Mouse (Mus musculus): Measurements from ENCODE around the gene Sppl2b. TPM values are rescaled to one million over a fixed set of nuclear protein-coding genes. Genes with fewer than 3 reads are reported as not detected.

Sppl2b gene
- polyA plus RNA-seq (2015; fragmentation: Nextera tagmentation; extraction: Ambion mirVana): 63.9 and 69.6 TPM in 2 replicates

GRCm38 (mm10) chr10:80854913-80855748, at the start of gene Sppl2b, which contains the start of gene Lsm7:
Gene Sppl2b, plus strand, starts transcription at chr10:80855275.
Gene Lsm7, minus strand, starts transcription at chr10:80855209.
- peaks cover 29% of the 10 kb centered on the region for H3K36me3 ChIP-seq (replicated peaks)
- H3K9ac ChIP-seq: peak within 1 kb of the TSS; percentile 95
- peak within 1 kb of the TSS; percentile 93 for H3K4me2 ChIP-seq
- no peaks in the 10 kb centered on the region for H3K9me3 ChIP-seq (replicated peaks)
- H3K27ac ChIP-seq (replicated peaks): peak within 1 kb of the TSS; percentile 99
- ATAC-seq (ENCODE audit: insufficient read depth): peak; percentile 11
- peaks cover 80% of the 10 kb centered on the region for H3K4me1 ChIP-seq (replicated peaks)
- peak within 1 kb of the TSS; percentile 96 for H3K4me3 ChIP-seq (replicated peaks)
- WGBS (ENCODE audit: insufficient replicate concordance): under 1% methylated on average over 81 of the region's 81 CpGs
- no peaks in the 10 kb centered on the region for H3K27me3 ChIP-seq

DNA sequence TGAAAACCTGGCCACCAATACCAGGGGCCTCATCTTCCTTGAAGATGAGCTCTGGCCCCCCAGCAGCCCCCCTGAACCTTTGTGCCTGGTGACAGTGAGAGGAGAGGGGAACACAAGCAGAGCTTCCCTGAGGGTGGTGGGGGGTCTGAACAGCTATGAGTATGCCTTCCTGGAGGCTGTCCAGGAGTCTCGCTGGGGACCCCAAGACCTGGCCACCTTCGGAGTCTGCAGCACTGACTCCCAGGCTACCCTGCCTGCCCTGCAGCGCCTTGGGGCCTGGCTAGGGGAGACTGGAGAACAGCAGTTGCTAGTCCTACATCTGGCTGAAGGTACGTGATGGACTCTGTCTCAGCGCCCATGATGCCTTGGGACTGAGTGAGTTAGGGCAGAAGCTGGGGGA, 49.8 kb upstream of the Sppl2b start:
- Histone ChIP-seq H3K9ac (no peak overlapping the region), H3K27me3 (peaks cover 44% of the 10 kb centered on the region), H3K36me3 (replicated peaks) (peaks cover 48% of the 10 kb centered on the region), H3K9me3 (replicated peaks) (no peaks in the 10 kb centered on the region), H3K4me2 (no peak overlapping the region), H3K27ac (replicated peaks) (no peak overlapping the region; the same call in 1 of the 2 replicates), H3K4me3 (replicated peaks) (no peak overlapping the region), H3K4me1 (replicated peaks) (peaks cover 54% of the 10 kb centered on the region)
- 77% methylated on average over 5 of the region's 5 CpGs for WGBS (ENCODE audit: insufficient replicate concordance)
- ATAC-seq (ENCODE audit: insufficient read depth): no peak

DNA sequence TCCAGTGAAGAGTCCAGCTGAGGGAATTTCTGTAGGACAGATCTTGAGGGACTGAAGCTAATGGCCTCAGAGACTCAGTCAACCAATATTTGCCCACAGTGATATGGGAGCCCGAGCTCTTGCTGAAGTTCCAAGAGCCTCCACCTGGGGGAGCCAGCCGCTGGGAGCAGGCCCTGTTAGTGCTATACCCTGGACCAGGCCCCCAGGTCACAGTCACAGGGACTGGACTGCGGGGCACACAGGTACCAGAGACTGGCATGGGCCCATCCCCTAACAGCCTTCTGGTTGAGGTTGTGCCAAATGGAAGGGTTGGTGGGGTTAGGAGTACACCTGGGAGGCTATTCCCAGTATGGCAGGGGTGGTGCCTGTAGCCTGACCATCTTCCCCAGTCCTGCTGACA, 49.1 kb upstream of the Sppl2b start:
- Histone ChIP-seq H3K9me3 (replicated peaks) (no peaks in the 10 kb centered on the region), H3K4me3 (replicated peaks) (no peak overlapping the region), H3K36me3 (replicated peaks) (peaks cover 45% of the 10 kb centered on the region), H3K9ac (no peak overlapping the region), H3K27ac (replicated peaks) (no peak overlapping the region), H3K27me3 (peaks cover 50% of the 10 kb centered on the region), H3K4me1 (replicated peaks) (peaks cover 51% of the 10 kb centered on the region), H3K4me2 (0 out of 2 replicates have a peak overlapping the region, but pooled peaks have one; percentile 82)
- ATAC-seq (ENCODE audit: insufficient read depth): peak; percentile 59
- 12% methylated on average over 3 of the region's 3 CpGs for WGBS (ENCODE audit: insufficient replicate concordance)

DNA sequence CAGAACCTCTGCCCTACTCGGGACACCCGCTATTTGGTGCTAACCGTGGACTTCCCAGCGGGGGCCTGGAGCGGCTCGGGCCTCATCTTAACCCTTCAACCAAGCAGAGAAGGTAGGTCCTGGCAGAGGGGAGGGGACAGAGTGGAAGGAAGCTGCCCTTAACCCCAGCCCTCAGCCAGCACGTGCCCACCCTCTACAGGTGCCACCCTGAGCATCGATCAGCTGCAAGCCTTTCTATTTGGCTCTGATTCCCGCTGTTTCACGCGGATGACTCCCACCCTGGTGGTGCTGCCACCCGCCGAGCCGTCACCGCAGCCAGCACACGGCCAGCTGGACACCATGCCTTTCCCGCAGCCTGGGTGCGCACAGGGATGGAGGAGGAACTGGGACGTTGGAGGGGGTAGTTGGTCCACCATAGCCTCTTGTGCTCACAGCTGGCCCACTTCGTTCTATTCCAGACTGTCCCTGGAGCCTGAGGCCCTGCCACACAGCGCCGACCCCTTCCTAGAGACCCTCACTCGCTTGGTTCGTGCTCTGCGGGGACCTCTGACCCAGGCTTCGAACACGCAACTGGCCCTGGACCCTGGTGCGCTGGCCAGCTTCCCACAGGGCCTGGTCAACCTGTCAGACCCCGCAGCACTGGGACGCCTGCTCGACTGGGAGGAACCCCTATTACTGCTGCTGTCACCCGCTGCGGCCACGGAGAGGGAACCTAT, 48.6 kb upstream of the Sppl2b start:
- peaks cover 56% of the 10 kb centered on the region for H3K27me3 ChIP-seq
- H3K9ac ChIP-seq: peak overlapping the region; percentile 47; the same call in 1 of the 2 replicates
- WGBS (ENCODE audit: insufficient replicate concordance): 51% methylated on average over 34 of the region's 34 CpGs
- H3K4me1 ChIP-seq (replicated peaks): peaks cover 51% of the 10 kb centered on the region
- peaks cover 39% of the 10 kb centered on the region for H3K36me3 ChIP-seq (replicated peaks)
- H3K4me3 ChIP-seq (replicated peaks): peak overlapping the region; percentile 53
- peak; percentile 3; the same call in 1 of the 2 replicates for ATAC-seq (ENCODE audit: insufficient read depth)
- H3K9me3 ChIP-seq (replicated peaks): no peaks in the 10 kb centered on the region
- H3K4me2 ChIP-seq: peak overlapping the region; percentile 82
- H3K27ac ChIP-seq (replicated peaks): peak overlapping the region; percentile 29; the same call in 1 of the 2 replicates

DNA sequence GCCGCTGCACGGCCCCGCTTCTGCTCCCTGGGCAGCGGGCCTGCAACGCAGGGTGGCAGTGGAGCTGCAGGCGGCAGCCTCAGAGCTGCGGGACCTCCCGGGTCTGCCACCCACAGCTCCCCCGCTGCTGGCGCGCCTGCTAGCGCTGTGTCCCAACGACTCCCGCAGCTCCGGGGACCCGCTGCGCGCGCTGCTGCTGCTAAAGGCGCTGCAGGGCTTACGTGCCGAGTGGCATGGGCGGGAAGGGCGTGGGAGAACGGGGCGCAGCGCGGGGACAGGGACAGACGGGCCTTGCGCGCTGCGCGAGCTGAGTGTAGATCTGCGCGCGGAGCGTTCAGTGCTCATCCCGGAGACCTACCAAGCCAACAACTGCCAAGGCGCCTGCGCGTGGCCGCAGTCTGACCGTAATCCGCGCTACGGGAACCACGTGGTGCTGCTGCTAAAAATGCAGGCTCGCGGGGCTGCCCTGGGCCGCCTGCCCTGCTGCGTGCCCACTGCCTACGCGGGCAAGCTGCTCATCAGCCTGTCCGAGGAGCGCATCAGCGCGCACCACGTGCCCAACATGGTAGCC, 47.9 kb upstream of the Sppl2b start:
- peak; percentile 40 for ATAC-seq (ENCODE audit: insufficient read depth)
- Histone ChIP-seq H3K4me1 (replicated peaks) (peaks cover 51% of the 10 kb centered on the region), H3K36me3 (replicated peaks) (peaks cover 33% of the 10 kb centered on the region), H3K4me3 (replicated peaks) (peak overlapping the region; percentile 53), H3K27me3 (peaks cover 62% of the 10 kb centered on the region), H3K9me3 (replicated peaks) (no peaks in the 10 kb centered on the region), H3K4me2 (peak overlapping the region; percentile 82), H3K27ac (replicated peaks) (peak overlapping the region; percentile 29), H3K9ac (peak overlapping the region; percentile 47)
- under 1% methylated on average over 58 of the region's 58 CpGs for WGBS (ENCODE audit: insufficient replicate concordance)

GRCm38 (mm10) chr10:80808099-80808984, 46.7 kb upstream of the Sppl2b start:
- Histone ChIP-seq H3K9me3 (replicated peaks) (no peaks in the 10 kb centered on the region), H3K4me3 (replicated peaks) (0 out of 2 replicates have a peak overlapping the region, but pooled peaks have one; percentile 1), H3K4me1 (replicated peaks) (peaks cover 51% of the 10 kb centered on the region), H3K4me2 (peak overlapping the region; percentile 39), H3K27me3 (peaks cover 74% of the 10 kb centered on the region), H3K36me3 (replicated peaks) (peaks cover 21% of the 10 kb centered on the region), H3K9ac (no peak overlapping the region), H3K27ac (replicated peaks) (no peak overlapping the region)
- WGBS (ENCODE audit: insufficient replicate concordance): 18% methylated on average over 40 of the region's 40 CpGs
- ATAC-seq (ENCODE audit: insufficient read depth): no peak

DNA sequence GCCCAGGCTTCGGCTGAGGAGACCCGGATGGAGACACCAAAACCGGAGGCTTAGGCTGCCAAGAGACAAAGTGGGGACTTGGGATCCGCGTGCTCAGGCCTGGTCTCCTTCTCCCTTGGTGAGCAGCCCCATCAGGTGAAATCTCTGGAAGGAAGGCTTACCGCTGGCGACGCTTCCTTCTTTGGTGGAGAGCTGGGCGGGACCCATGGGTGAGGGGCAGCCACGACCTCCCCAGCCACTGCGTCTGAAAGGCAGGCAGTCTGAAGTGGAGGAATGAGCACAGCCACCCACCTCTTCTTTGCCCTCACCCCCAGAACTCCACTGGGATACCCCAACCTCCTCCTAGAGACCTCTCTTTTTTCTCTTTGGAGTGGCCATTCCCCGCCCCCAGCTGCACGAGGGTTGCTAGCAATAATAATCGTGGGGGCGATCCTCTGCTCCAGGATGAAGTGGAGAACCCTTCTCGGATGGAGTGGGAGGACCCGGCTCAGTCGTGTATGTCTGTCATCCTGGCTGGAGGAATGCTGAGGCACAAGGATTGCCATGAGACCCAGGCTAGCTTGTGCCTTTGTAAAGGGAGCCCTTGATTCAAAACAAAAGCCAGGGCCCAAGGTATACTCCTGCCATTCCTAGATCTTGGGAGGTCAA, 46.0 kb upstream of the Sppl2b start:
- no peak overlapping the region for H3K27ac ChIP-seq (replicated peaks)
- H3K36me3 ChIP-seq (replicated peaks): peaks cover 13% of the 10 kb centered on the region
- no peaks in the 10 kb centered on the region for H3K9me3 ChIP-seq (replicated peaks)
- 0 out of 2 replicates have a peak overlapping the region, but pooled peaks have one; percentile 1 for H3K4me3 ChIP-seq (replicated peaks)
- 8% methylated on average over 18 of the region's 18 CpGs for WGBS (ENCODE audit: insufficient replicate concordance)
- no peak for ATAC-seq (ENCODE audit: insufficient read depth)
- peaks cover 51% of the 10 kb centered on the region for H3K4me1 ChIP-seq (replicated peaks)
- peak overlapping the region; percentile 39 for H3K4me2 ChIP-seq
- peaks cover 78% of the 10 kb centered on the region for H3K27me3 ChIP-seq
- H3K9ac ChIP-seq: no peak overlapping the region

GRCm38 (mm10) chr10:80810084-80810483, 45.0 kb upstream of the Sppl2b start:
- Histone ChIP-seq H3K9me3 (replicated peaks) (no peaks in the 10 kb centered on the region), H3K4me1 (replicated peaks) (peaks cover 48% of the 10 kb centered on the region), H3K4me2 (peak overlapping the region; percentile 18; the same call in 1 of the 2 replicates), H3K36me3 (replicated peaks) (peaks cover 4% of the 10 kb centered on the region), H3K9ac (no peak overlapping the region), H3K27ac (replicated peaks) (no peak overlapping the region), H3K27me3 (peaks cover 82% of the 10 kb centered on the region), H3K4me3 (replicated peaks) (no peak overlapping the region)
- 9% methylated on average over 20 of the region's 20 CpGs for WGBS (ENCODE audit: insufficient replicate concordance)
- ATAC-seq (ENCODE audit: insufficient read depth): no peak

DNA sequence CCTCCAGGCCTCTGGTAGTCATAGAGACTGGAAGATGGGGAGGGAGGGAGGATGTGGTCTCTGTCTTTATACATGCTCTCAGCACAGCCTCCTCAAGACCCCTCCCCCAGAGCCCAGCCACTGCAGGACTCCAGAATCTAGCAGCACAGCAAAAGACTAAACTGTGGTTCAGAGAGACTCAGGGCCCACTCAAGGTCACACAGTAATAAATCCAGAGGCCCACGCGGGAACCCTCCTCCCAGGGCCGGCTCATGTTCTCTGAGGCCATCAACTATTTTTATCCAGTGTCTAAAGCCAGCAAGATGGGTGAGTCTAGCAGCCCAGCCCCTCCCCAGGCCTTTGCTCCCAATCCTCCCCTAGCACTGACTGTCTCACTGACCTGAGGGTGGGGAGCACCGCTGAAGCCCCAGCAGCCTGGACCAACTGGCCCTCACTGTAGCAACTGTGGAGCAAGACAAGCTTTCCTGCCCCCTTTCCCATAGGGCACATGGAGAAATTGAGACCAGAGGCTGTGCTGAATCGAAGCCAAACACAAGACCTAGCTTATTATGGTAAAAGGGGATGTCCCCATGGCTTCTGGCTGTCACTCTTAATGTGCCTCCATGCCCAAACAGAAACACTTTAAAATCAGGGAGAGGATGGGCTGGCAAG, 42.6 kb upstream of the Sppl2b start:
- Histone ChIP-seq H3K9ac (no peak overlapping the region), H3K4me3 (replicated peaks) (no peak overlapping the region), H3K9me3 (replicated peaks) (no peaks in the 10 kb centered on the region), H3K4me1 (replicated peaks) (peaks cover 29% of the 10 kb centered on the region), H3K36me3 (replicated peaks) (no peaks in the 10 kb centered on the region), H3K27me3 (peaks cover 66% of the 10 kb centered on the region), H3K4me2 (no peak overlapping the region), H3K27ac (replicated peaks) (no peak overlapping the region)
- ATAC-seq (ENCODE audit: insufficient read depth): no peak
- 45% methylated on average over 5 of the region's 5 CpGs for WGBS (ENCODE audit: insufficient replicate concordance)
